Mouse (Mus musculus) left cerebral cortex, postnatal 14 days (tissue): Measurements from ENCODE around the gene Plekhf1. TPM values are rescaled to one million over a fixed set of nuclear protein-coding genes. Genes with fewer than 3 reads are reported as not detected.
A peak's percentile ranks its signal among the peaks of the same experiment; 100 is the strongest.

ENCODE experiments used
- DNase-seq, 2 experiments: peaks; one replicate each; pipeline ENCODE4 v3.0.0; 2021 to 2022; ENCODE audit warnings: low spot score in 2 of 2, mixed read lengths in 1 of 2
- intact Hi-C: fragments of 180-260 bp; cut with DNase I; formaldehyde crosslinking; loops from one replicate; pipeline ENCODE4 v1.15.1; 2025
- total RNA-seq, 2 experiments: library from RNA; stranded (reverse); gene quantifications; 2 replicates each; pipeline ENCODE4 v1.2.3; 2021

Plekhf1 gene
- total RNA-seq, 2 experiments from 2014 or later: 0.89 to 1.8 TPM

DNA sequence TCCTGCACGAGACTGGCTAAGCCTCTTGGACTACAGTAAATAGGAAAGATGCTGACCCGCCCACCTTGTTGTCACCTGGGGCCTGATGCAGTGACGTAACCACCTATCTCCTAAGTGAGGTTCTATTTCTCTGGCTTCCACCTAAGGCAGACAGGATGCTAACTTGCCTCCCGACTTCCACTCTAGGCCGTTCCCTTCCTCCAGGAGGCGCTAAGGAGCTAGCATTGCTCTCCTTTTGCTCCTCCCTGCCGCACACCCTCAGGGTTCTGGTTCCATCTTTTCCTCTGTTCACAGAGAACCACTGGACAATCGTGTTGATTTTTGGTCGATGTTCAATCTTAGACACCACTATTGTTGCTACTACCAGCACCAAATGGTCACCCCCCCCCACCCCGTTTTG lies 36.2 kb downstream of the Plekhf1 start:
- peak in 1 of 2 experiments; percentile 46 for DNase-seq

DNA sequence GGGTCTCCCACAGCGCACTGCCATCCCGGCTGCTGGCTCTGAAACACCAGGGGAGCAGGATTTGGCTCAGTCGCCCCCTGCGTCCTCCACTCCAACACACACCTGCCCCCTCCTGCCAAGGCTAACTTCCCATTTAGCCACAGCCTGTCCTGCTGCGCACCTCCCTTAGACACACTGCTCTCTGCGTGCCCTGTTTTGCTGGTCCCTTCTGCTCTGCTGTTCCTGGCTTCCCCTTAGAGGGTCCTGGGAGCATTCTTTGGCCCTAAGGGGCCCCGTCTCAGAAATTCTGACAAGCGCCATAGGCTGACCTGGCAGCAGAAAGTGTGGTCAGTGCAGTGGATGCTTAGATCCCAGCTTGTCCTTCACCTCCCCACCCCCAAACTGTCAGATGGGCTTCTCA lies 36.7 kb downstream of the Plekhf1 start:
- intact Hi-C loops: no loop called here
- no peak for DNase-seq

More for the DNA sequence above, 36.2 kb downstream of the Plekhf1 start:
- intact Hi-C loops: no loop called here

DNA sequence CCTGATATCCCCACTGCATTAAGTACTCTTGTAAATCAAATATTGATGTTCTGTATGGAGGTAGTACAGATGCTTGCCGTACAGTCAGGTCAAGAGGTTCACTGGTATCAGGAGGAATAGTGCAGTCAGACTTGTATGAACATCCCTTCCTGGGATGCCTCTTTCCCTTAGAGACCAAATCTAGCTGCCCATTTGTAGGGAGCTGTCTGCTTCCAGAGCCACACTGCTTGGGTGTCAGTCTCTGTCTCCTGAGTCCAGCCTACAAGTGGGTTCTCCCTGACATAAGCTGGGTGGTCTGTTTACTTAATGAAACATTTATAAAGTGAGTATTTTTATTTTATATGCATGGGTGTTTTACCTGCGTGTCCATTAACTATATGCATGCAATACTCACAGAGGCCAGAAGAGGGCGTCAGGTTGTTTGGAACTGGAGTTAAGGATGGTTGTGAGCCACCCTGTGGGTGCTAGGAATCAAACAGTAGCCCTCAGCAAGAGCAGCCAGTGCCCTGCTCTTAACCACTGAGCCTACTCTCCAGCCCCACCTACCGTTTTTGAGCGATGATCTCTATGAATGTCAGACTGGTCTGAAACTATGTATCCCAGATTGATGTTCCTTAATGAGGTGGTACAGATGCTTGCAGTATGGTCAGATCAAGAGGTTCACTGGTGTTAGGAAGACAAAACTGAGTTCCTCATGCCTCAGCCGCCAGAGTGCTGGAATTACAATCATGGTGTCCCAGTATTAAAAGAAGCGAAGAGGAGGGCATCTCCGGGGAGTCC lies 37.6 kb downstream of the Plekhf1 start:
- intact Hi-C loops: no loop called here
- DNase-seq: no peak

DNA sequence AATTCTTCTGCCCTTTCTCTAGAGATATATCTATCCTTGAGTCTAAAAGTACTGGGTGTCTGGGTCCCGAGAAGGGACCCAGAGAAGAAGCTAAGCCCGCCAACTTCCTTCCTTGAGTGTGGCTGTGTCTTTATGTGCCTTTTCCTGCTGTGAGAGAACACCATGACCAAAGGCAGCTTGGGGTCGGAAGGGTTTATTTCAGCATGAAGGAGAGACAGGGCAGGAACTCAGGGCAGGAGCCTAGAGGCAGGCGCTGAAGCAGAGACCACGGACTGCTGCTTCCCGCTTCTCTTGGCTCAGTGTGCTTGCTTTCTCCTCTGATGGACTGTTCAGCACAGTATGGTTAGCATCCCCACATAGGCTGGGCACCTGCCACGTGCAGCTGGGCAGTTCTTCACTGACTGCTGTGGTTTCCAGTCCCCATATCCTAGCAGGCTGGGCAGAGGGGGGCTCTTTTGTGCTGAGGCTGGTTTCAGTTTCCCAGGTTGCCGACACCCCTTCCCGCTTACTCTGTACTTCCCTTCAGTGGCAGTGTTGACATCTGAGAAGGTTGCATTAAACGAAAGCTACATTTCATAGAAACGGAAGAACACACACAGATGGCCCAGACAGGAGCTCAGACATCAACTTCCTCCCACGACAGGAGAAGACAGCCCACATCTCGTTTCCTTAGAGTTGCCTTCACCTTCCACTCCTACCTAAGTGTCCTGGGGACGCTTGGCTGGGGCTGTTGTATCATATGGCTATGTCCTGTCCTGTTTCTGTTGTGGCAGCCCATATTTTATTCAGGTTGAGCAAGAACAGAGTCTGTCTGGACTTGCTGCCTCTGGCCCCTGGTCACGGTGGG lies 38.5 kb downstream of the Plekhf1 start:
- DNase-seq: peak in 1 of 2 experiments; percentile 62

DNA sequence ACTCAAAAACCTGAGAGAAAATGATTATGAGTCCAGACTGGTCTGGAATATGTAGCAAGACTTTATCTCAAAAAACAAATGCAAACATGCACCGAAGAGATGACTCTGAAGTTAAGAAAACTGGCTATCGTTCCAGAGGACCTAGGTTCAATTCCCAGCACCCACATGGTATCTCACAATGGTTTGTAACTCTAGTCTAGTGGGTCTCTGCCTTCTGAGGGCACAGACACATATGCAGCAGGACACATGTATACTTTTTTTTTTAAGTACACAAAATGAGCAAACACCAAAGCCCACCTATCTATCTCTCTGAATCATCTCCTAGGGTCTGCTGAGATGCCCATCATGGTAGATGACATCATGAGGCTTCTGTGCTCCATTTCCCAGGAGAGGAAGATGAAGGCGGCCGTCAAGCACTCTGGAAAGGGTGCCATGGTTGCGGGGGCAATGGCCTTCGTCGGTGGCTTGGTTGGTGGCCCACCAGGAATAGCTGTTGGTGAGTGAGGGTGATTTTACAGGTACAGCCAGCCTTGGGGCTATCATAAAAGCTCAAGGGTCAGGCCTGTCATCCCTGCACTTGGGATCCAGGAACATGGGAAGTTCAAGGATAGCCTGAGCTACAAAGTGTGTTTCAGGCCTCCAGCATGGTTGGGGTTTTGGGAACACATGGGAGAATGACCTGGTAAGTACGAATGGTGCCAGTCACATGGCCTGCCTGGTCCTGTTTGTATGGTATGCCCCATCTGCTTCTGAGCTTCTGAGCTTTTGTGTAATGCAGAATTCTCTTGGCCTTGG lies 39.3 kb downstream of the Plekhf1 start:
- intact Hi-C loops: no loop called here
- DNase-seq: no peak

More for the DNA sequence above, 38.5 kb downstream of the Plekhf1 start:
- intact Hi-C loops: no loop called here

DNA sequence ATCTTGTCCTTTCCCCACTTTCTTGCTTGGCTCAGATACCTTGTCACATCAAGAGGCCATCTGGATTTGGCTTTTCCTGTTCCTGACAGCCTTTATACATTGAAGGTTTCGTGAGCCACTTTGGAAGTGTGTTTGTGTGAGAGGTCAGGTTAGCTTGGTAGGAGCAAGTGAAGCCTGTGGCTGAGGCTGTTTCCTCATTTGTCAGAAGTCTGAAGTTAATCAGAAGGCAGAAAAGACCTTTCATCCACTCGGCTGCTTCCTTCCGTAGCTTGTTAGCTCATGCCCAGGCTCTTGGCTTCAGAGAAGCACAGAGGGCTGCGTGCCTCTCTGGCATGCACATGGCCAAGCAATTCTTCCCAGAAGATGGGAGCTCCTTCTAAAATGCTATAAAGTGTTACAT lies 40.0 kb downstream of the Plekhf1 start:
- no peak for DNase-seq
- intact Hi-C loops: no loop called here

DNA sequence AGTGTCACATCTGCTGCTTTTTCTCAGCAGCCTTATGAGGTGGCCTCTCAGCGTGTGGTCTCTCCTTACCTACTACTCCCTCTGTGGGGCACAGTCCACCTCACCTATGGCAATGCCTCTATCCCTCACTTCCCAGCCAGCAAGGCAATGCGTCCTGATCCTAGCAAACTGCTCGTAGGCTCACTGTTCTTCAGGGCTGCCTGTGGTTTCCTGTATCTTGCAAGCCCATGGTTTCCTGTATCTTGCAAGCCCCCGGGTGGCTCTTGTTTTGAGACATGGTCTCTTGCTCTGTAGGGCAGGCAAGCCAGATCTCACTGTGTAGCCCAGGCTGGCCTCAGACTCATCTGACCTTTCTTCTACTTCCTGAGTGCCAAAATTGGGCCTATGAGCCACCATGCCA lies 41.0 kb downstream of the Plekhf1 start:
- intact Hi-C loops: no loop called here
- no peak for DNase-seq

DNA sequence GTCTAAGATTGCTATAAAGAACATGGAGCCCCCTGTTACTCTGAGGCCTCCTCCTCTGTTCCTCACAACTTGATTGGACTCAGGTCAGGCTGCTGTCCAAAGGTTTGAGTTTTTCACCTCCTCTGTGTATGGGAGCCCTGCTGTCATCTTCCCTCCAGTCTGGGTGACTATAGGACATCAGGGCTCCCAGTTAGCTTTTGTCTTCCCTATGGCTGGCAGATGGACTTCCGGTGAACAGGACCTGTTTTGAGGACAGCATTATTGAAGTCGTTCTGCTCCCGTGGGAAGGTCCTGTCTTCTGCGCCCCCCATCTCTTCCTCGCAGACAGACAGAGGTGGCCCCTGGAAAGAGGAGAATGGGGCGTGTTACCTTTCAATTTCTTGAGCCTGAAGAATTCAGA lies 43.0 kb downstream of the Plekhf1 start:
- intact Hi-C loops: loop anchor here (5.0 kb wide), 1 partner anchor 83 kb away; no protein-coding TSS in a partner anchor
- DNase-seq: no peak

DNA sequence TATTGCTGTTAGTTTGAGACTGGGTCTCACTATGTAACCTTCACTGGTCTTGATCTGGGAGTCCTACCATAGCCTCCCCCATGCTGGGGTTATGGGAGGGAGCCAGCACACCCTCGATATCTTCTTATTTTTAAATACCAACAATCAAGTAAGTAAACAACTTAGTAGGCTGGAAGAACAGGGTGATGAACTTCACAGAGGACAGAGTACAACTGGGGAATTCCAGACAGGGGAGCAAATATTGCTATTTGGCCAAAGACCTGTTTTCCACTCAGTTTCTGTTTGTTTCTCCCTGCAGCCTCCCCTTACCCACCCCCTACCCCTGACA lies 43.4 kb downstream of the Plekhf1 start:
- DNase-seq: no peak
- intact Hi-C loops: loop anchor here (5.0 kb wide), 1 partner anchor 83 kb away; no protein-coding TSS in a partner anchor

DNA sequence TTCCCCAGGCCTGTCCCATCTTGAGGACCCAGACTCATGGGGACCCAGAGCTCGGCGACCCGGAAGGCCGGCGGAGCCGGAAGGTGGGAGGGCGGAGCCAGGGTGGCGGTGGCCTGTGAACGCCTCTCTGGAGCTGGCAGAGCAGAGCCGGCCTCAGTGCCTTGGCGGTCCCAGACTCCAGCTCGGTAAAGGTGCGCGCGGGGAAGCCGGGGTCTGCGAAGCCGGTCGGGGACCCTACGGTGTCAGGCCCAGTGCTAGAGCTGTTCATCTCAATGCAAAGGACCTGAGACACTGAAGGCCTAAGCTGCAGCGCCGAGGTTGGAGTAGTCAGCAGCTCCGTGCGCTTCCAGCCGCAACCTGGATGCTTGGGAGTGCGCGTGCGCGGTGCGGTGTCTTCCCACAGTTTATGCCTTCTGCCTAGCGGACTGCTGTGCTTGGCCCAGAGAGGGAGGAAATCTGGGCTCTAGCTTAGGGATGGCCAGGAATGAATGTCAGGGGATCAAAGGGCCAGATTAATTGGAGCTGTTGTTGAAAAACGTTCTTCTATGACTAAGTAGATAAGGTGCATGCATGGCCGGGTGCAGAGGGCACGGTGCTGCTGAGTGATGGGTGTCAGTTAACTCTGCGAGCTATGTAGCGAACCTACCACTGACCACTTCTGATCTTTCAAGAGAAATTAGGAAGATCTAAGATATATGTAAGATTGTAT lies 44.0 kb downstream of the Plekhf1 start:
- peak; percentile 85 to 88 for DNase-seq
- intact Hi-C loops: loop anchor here (2.0 to 5.0 kb wide), 2 partner anchors 17 to 83 kb away; no protein-coding TSS in a partner anchor

DNA sequence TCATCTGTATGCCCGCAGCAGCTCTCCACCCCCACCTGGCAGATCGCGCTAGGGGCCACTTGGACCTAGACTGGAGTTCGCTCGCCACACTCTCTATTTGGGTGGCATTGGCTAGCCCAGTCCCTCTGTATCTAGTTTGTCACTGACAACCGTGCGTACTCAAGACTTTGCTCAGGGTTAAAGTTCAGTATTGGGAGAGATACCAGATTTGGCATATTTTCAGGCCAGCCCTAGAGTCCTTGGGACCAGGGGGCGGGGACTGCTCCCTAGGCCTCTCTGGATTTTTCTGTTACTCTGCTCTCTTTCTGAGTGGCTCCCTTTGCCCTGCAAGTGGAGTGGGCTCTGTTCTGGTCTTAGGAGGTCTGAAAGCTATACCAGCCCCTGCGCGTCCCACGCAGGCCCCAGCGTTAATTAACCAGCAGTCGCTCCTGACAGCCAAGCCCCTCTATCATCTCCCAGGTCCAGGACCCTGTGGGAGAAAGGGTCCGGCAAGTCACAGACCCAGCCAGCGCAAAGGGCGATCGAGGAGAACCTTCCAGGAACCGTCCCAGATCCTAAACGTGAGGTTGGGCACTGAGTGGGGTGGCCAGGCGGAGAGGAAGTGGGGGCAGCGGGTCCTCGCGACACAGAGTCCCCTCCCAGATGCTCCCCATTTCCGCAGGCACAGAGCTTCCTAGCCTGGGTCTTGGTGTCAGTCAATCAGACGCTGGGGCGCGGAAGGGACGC lies 44.7 kb downstream of the Plekhf1 start, which contains the start of gene 1600014C10Rik:
1600014C10Rik (plus strand) TSS at position 256 of the 726 bp plus-strand sequence.
- DNase-seq: no peak
- intact Hi-C loops: loop anchor here (2.0 to 5.0 kb wide), 2 partner anchors 18 to 84 kb away; no protein-coding TSS in a partner anchor

DNA sequence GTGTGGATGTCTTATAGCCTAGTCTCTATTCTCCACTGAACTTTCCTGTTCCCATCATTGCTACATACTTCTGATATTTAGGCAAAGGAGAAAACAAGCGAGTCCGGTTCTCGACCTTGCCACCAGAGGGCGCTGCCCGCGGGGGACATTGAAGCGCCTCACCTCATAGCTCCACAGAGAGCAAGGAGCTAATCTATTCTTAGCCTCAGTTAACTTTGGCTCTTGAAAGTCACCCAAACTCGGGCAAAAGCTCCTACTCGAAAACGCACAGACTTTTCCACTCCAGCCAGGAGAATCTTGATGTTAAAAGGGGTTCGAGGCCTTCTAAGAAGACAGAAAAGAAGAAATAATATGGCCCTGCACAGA lies 45.2 kb downstream of the Plekhf1 start:
- intact Hi-C loops: loop anchor here (2.0 to 5.0 kb wide), 2 partner anchors 18 to 85 kb away; no protein-coding TSS in a partner anchor
- DNase-seq: peak; percentile 72 to 79

DNA sequence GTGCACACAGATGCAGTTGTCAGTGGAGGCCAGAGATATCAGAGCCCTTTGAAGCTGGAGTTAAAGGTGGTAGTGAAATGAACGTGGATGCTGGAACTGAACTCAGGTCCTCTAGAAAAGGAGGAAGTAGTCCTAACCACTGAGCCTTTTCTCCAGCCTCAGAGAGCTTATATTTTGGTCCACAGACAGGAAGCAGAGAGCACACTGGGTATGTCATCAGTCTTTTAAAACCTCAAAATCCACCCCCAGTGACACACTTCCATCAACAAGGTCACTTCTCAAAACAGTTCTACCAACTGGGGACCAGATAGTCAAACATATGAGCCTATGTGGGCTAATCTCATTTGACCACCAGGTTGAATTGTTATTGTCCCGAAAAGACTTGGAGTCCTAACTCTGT lies 46.5 kb downstream of the Plekhf1 start:
- intact Hi-C loops: loop anchor here (5.0 kb wide), 1 partner anchor 86 kb away; no protein-coding TSS in a partner anchor

DNA sequence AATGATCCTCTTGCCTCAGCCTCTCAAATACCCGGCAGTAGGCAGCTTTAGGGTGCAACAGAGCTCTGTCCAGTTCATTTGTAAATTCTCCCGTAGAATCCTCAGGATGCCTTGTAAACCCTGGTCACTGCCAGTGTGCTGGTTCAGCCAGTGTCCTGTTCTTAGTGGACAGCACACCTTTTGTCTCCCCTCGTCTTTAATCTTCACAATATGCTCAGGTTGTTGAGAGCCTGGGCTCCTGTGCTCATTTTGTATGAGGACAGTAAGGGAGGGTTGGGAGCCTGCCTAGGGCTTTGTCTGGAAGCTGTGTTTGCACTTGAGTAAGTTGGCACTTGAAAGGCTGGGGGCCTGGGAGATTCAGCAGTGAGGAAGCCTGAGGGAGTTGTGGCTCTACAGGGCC lies 47.9 kb downstream of the Plekhf1 start:
- no peak for DNase-seq
- intact Hi-C loops: loop anchor here (5.0 kb wide), 1 partner anchor 87 kb away; no protein-coding TSS in a partner anchor

More for the DNA sequence above, 46.5 kb downstream of the Plekhf1 start:
- no peak for DNase-seq

DNA sequence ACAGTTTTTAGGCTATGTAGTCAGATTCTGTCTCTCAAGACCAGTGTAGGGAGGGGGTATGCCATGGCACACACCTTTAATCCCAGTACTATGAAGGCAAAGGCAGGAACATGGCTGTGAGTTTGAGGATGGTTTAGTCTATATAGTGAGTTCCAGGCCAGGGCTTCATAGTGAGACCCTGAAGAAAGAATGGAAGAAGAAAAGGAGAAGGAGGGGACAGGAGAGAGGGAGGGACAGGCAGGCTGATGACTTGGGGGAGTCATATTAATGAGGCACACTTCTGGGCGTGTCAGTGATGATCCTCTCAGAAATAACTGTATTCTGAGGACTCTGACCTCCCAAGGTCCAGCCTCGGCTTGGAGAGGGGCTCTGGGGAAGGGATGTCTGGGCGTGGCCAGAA lies 51.8 kb downstream of the Plekhf1 start:
- no peak for DNase-seq
- intact Hi-C loops: no loop called here

DNA sequence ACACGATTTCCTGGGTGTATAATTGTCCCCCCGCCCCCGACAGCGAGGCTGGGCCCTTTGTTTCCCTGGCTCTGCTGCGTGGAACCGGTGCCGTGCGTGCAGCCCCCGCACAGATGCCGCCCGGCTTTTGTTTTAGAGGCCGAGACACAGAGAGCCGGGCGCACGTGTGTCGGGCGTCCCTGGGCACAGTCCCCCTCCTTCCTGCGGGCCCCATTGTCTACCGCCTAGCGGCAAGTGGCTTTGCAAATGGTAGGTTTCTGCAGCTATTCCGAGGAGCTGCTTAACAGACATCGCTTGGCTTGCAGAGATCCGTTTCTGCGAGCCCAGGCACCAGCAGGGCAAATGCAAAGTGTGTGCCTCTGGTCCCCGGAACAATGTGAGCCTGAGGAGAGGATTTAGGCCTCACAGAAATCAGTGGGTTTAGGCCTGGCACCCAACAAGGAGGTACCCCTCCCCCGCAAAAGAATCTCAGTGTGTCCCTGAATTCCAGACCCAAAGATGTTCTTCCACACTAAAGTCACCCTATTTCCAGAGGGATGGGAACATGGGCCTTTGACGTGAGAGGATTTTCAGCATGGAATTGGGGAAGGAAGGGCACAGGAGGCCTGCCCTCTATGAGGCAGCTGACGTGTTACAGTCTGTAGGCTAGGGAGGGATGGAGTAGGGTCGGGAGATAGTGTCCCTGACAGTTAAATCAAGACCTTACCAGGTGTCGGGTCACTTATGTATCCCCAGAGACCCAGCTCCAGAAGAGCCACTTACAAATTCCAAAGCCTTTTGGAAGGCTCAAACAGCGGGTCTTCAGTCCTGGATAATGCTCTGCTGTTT lies 53.3 kb downstream of the Plekhf1 start:
- intact Hi-C loops: no loop called here
- peak; percentile 41 to 43 for DNase-seq

DNA sequence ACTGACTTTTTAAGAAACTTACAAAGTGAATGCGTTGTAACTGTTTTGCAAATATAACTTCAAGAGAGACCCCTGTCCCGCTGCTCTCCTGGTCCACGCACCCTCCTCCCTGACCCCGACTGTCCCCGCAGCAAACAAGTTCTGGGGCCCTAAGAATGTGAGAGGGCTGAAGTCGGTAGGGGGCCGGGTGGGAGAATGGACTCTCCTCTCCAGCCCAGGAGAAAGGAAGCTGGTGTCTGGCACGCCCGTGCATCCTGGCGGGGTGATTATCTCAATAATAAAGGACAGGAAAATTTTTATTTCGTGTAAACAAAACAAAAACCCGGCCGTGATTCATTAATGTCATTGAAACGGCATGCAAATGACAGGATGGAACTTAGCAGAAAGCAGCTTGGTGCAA lies 53.9 kb downstream of the Plekhf1 start:
- no peak for DNase-seq
- intact Hi-C loops: no loop called here
